Mouse (Mus musculus): ENCODE data around the gene Arrdc5. TPM values are rescaled to one million over a fixed set of nuclear protein-coding genes. Genes with fewer than 3 reads are reported as not detected.

Gene Arrdc5
- polyA plus RNA-seq, 2 experiments = not detected

GRCm38 (mm10) chr17:56329267-56329666 lies 29.2 kb upstream of the Arrdc5 start:
- Histone ChIP-seq H3K27me3 (ENCODE audit: control insufficient read depth, insufficient read depth, low read length) (no peaks in the 10 kb centered on the region), H3K4me1 (ENCODE audit: control insufficient read depth, insufficient read depth, low read length) (peaks cover 16% of the 10 kb centered on the region), H3K9me3 (ENCODE audit: control insufficient read depth, low read length) (no peaks in the 10 kb centered on the region), H3K4me2 (replicated peaks; ENCODE audit: low read depth, low read length, severe bottlenecking) (no peak overlapping the region), H3K4me3 (replicated peaks; ENCODE audit: low read length) (no peak overlapping the region), H3K9ac (ENCODE audit: low read depth, low read length, severe bottlenecking) (no peak overlapping the region), H3K36me3 (ENCODE audit: control insufficient read depth, insufficient read depth, low read length) (0 out of 2 replicates have a peak, but pooled peaks cover 3% of the 10 kb centered on the region), H3K27ac (replicated peaks; ENCODE audit: low read depth, low read length) (no peak overlapping the region)
- no peak for ATAC-seq (ENCODE audit: low FRiP score, low read depth)
- DNase-seq (ENCODE audit: low spot score) = no peak
- no peak for TF ChIP-seq POLR2A (IDR thresholded peaks at IDR 0.05; ENCODE audit: borderline replicate concordance, extremely low read depth, insufficient read depth, insufficient read length)

DNA sequence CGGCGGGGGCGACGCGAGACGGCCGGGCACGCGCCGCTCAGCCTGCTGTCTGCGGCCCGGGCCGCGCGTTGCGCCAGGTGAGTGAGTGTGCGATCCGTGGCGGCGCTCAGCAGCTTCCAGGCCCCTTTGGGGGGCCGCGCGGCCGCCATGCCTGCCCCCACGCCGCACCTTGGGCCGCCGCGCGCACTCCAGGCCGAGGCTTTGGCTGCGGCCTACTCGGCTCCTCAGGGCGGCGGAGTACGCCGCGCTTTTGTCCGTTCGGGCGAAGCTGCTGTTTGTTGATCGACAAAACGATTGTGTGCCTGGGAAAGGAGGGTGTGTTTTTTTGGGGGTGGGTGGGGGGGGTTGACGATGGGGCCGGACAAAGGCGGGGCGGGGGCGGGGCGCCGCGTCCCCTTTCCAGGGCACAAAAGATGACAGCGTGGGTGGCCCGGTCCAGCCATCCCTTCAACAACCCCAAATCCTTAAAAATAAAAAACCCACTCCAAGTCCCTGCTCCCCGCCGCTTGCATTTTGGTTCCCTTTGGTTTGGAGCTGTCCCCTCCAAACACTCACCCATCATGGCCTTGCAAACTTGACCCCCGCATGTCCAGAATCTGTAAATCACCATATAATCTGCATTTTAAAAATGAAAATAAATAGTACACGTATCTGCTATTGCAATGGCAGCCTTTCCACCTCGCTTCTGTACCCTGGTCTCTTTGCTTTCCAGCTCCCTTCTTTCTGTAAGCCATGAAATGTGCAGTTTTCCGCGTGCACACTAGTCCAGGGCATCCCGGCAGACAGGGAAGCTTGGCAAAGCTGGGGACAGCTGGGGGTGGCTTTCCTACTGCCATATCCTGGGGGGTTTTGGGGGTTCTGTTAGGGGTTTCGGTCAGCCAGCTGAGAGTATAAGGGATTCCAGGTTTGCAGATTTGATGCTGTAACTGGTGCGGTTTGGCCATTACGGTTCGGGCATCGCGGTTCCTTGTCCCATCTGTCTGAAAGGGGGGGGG lies 26.4 kb upstream of the Arrdc5 start:
- TF ChIP-seq POLR2A (IDR thresholded peaks at IDR 0.05; ENCODE audit: borderline replicate concordance, extremely low read depth, insufficient read depth, insufficient read length) = no peak
- WGBS = 4% methylated on average over 41 of the region's 67 CpGs
- Histone ChIP-seq H3K9ac (ENCODE audit: low read depth, low read length, severe bottlenecking) (peak overlapping the region; percentile 90), H3K9me3 (ENCODE audit: control insufficient read depth, low read length) (no peaks in the 10 kb centered on the region), H3K4me3 (replicated peaks; ENCODE audit: low read length) (peak overlapping the region; percentile 90), H3K4me1 (ENCODE audit: control insufficient read depth, insufficient read depth, low read length) (peaks cover 16% of the 10 kb centered on the region), H3K27me3 (ENCODE audit: control insufficient read depth, insufficient read depth, low read length) (no peaks in the 10 kb centered on the region), H3K4me2 (replicated peaks; ENCODE audit: low read depth, low read length, severe bottlenecking) (peak overlapping the region; percentile 91), H3K27ac (replicated peaks; ENCODE audit: low read depth, low read length) (peak overlapping the region; percentile 91), H3K36me3 (ENCODE audit: control insufficient read depth, insufficient read depth, low read length) (peaks cover 19% of the 10 kb centered on the region; the same call in 1 of the 2 replicates)
- ATAC-seq (ENCODE audit: low FRiP score, low read depth) (peak; percentile 25), DNase-seq (ENCODE audit: low spot score) (peak; percentile 25)

- peaks cover 25% of the 10 kb centered on the region for H3K36me3 ChIP-seq (ENCODE audit: control insufficient read depth, insufficient read depth, low read length)
- H3K4me3 ChIP-seq (replicated peaks; ENCODE audit: low read length) = peak within 1 kb of the TSS; percentile 90
- peak within 1 kb of the TSS; percentile 91 for H3K4me2 ChIP-seq (replicated peaks; ENCODE audit: low read depth, low read length, severe bottlenecking)
- H3K4me1 ChIP-seq (ENCODE audit: control insufficient read depth, insufficient read depth, low read length) = peaks cover 16% of the 10 kb centered on the region
- under 1% methylated on average over 50 of the region's 57 CpGs for WGBS
- H3K27ac ChIP-seq (replicated peaks; ENCODE audit: low read depth, low read length) = peak within 1 kb of the TSS; percentile 91
- peak within 1 kb of the TSS; percentile 90 for H3K9ac ChIP-seq (ENCODE audit: low read depth, low read length, severe bottlenecking)
- no peaks in the 10 kb centered on the region for H3K9me3 ChIP-seq (ENCODE audit: control insufficient read depth, low read length)
- H3K27me3 ChIP-seq (ENCODE audit: control insufficient read depth, insufficient read depth, low read length) = no peaks in the 10 kb centered on the region
- DNase-seq (ENCODE audit: low spot score) = peak; percentile 99
- ATAC-seq (ENCODE audit: low FRiP score, low read depth) = peak; percentile 98
- TF ChIP-seq POLR2A (IDR thresholded peaks at IDR 0.05; ENCODE audit: borderline replicate concordance, extremely low read depth, insufficient read depth, insufficient read length) = 0 out of 2 replicates have a peak, but pooled peaks have one; percentile 53
These were observed 25.5 kb upstream of the Arrdc5 start, which contains the start of gene Kdm4b for GRCm38 (mm10) chr17:56325450-56326152. Gene Kdm4b (plus strand): TSS chr17:56326062.

- Histone ChIP-seq H3K27ac (replicated peaks; ENCODE audit: low read depth, low read length) (no peak overlapping the region), H3K4me2 (replicated peaks; ENCODE audit: low read depth, low read length, severe bottlenecking) (no peak overlapping the region), H3K9ac (ENCODE audit: low read depth, low read length, severe bottlenecking) (no peak overlapping the region), H3K4me1 (ENCODE audit: control insufficient read depth, insufficient read depth, low read length) (peaks cover 16% of the 10 kb centered on the region), H3K27me3 (ENCODE audit: control insufficient read depth, insufficient read depth, low read length) (no peaks in the 10 kb centered on the region), H3K4me3 (replicated peaks; ENCODE audit: low read length) (no peak overlapping the region), H3K9me3 (ENCODE audit: control insufficient read depth, low read length) (no peaks in the 10 kb centered on the region), H3K36me3 (ENCODE audit: control insufficient read depth, insufficient read depth, low read length) (peaks cover 37% of the 10 kb centered on the region)
- TF ChIP-seq POLR2A (IDR thresholded peaks at IDR 0.05; ENCODE audit: borderline replicate concordance, extremely low read depth, insufficient read depth, insufficient read length) = no peak
- ATAC-seq (ENCODE audit: low FRiP score, low read depth) (no peak), DNase-seq (ENCODE audit: low spot score) (no peak)
- WGBS = 54% methylated on average over 3 of the region's 3 CpGs
These were observed 24.3 kb upstream of the Arrdc5 start for GRCm38 (mm10) chr17:56324419-56324818.

All from limb, embryonic 14.5 days (tissue).